In the genomic region with DNA sequence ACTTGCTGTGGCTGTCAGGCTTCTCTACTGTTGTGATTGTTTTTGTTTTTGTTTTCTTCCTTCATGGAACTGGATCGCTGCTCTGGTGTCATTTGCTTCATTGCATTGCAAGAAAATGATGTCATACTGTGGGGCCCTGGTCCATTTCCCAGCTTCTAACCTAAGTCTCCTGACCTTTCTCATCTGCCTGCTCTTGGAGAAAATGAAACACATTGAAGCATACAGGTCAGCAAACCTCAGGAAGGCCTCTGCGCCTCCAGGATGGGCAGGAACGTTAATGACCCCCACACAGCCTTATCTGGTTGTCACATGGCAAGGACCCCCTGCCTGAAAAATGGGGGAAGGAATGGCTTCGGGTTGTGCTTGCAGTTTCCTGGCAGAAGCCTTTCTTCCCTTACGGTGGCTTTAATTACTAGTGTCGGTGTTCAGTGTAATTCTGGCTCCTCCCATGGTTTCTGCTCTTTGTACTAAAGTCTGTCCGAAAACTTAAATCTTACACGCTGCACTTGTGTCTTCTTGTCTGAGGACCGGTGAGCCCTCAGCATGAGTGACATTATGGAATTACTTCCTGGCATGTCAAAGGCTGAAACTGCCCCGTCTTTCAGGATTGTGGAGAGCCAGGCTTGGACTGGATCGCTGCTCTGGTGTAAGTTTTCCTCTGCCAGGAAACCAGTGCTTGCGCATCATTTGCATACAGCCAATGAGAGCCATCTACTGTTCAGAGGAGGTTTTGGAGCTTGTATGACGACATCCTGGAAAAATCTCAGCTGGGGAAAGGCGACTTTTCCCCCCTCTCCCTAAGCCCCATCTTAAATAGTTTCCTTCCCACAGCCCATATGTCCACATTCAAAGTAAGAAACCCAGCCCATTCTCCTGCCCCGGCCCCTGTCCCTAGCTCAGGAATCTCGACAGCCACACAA, we compare ENCODE assay signal across 8 mouse cellular contexts. TPM values are rescaled to one million over a fixed set of nuclear protein-coding genes. Genes with fewer than 3 reads are reported as not detected.
DNase-seq lines count a peak whose midpoint lies in the region; ATAC-seq and TF ChIP-seq lines count a peak whose summit lies in the region.

No protein-coding gene starts in this region.

- in situ Hi-C loops in Patski (cut with MboI; ENCODE audit: low pct_unique_long_range_greater_than_20kb) = loop anchor here (5.0 kb wide), 1 partner anchor 151 kb away; a partner anchor contains a TSS

- peak overlapping the region; percentile 34 for H3K9ac ChIP-seq in hindbrain, embryonic 15.5 days

- no peaks in the 10 kb centered on the region for H3K27me3 ChIP-seq in Patski
- no peaks in the 10 kb centered on the region for H3K27me3 ChIP-seq in hindbrain, embryonic 15.5 days

- peak overlapping the region; percentile 81 for H3K27ac ChIP-seq in gastrocnemius, adult 2 months
- H3K27ac ChIP-seq in hindbrain, embryonic 15.5 days (replicated peaks) = peak overlapping the region; percentile 59

- peaks cover 31% of the 10 kb centered on the region for H3K4me1 ChIP-seq in hindbrain, embryonic 15.5 days (replicated peaks)

- POLR2A ChIA-PET in Patski (lab: Charles Lee) = interaction anchor here (0.6 to 1.6 kb wide), 3 partner anchors 154 to 590 kb away, joined by 3 to 5 read pairs (median 5); no protein-coding TSS in a partner anchor

- intact Hi-C loops in gastrocnemius, adult 2 months (cut with DNase I) = loop anchor here (5.0 to 10.0 kb wide), 3 partner anchors 74 to 398 kb away; a partner anchor contains a TSS

- peak; percentile 96 for DNase-seq in Patski (ENCODE audit: low read depth, low spot score)
- DNase-seq in gastrocnemius, adult 2 months = peak; percentile 72
- peak; percentile 47 to 50 for DNase-seq in layer of hippocampus, postnatal 36 days
- DNase-seq in lung, postnatal 10 days = peak; percentile 91
- DNase-seq in retina, postnatal 7 days (ENCODE audit: low read depth, low spot score) = peak; percentile 19
- no peak for DNase-seq in thymus, postnatal 4 days

- WGBS in hindbrain, embryonic 15.5 days = 9% methylated on average over 16 of the region's 16 CpGs

- peak; percentile 94 for ATAC-seq in Patski
- peak; percentile 84 for ATAC-seq in common myeloid progenitor, adult 5-6 weeks (replicated peaks; ENCODE audit: low read depth, poor library complexity, severe bottlenecking)
- peak; percentile 92 for ATAC-seq in hindbrain, embryonic 15.5 days (ENCODE audit: low FRiP score, low read depth)

- no peaks in the 10 kb centered on the region for H3K9me3 ChIP-seq in hindbrain, embryonic 15.5 days

- peak overlapping the region; percentile 69 for H3K4me3 ChIP-seq in gastrocnemius, adult 2 months
- peak overlapping the region; percentile 30 for H3K4me3 ChIP-seq in hindbrain, embryonic 15.5 days

- CTCF ChIA-PET in Patski (lab: Charles Lee) = interaction anchor here (0.8 to 1.4 kb wide), 10 partner anchors 9 to 309 kb away, joined by 3 read pairs; no protein-coding TSS in a partner anchor

- H3K36me3 ChIP-seq in hindbrain, embryonic 15.5 days = no peaks in the 10 kb centered on the region

- TF ChIP-seq CTCF in Patski (IDR thresholded peaks at IDR 0.05) = peak; percentile 62
- TF ChIP-seq CTCF in gastrocnemius, adult 2 months (IDR thresholded peaks at IDR 0.05) = peak; percentile 38

- peak overlapping the region; percentile 53 for H3K4me2 ChIP-seq in hindbrain, embryonic 15.5 days

RNA-seq across cellular contexts. Expression of a gene that starts 33.1 kb away (rescaled TPM):
- 0.12 TPM for polyA plus RNA-seq in Patski (2021)
- total RNA-seq in common myeloid progenitor, adult 5-6 weeks (2017) = not detected in 2 replicates
- total RNA-seq in gastrocnemius, adult 2 months (2021) = not detected
- not detected in 2 replicates for polyA plus RNA-seq in hindbrain, embryonic 15.5 days (2015; fragmentation: Nextera tagmentation; extraction: Ambion mirVana)
- 1 to 10 TPM; 1.4 to 2.1 TPM for total RNA-seq in layer of hippocampus, postnatal 36 days (2021)
